Mouse (Mus musculus): ENCODE measurements around the gene Phc2.

DNA sequence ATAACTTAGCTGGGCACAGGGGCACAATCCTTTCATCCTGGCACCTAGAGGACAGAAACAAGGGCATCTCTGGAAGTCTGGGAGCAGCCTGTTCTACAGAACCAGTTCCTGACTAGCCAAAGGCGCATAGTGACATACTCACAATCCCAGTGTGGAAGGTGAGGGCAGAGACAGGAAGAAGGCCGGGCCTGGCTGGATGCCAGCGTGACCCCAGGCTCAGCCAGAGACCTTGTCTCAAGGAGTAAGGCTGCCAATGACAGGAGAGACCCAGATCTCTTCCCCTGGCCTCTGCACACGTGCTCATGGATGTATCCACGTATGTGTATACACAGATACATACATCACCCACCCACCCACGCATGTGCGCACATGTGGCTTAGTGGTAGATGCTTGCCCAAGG lies 127.5 kb downstream of the Phc2 start:
- TF ChIP-seq CTCF (IDR thresholded peaks at IDR 0.05; ENCODE audit: control insufficient read depth, insufficient read depth, insufficient replicate concordance, low read depth, low read length) = no peak
- TF ChIP-seq POLR2A (IDR thresholded peaks at IDR 0.05; ENCODE audit: control insufficient read depth, low read depth, low read length) = no peak

Measured in testis, adult 2 months (tissue).